Comparison of ENCODE assay signal across 26 mouse cellular contexts in genomic region chr3:147335286-147335685, GRCm38 (mm10).
DNase-seq lines count a peak whose midpoint lies in the region; ATAC-seq and TF ChIP-seq lines count a peak whose summit lies in the region.
"Had no signal": no experiment of that assay in that cellular context is flagged by ENCODE, and none has a peak within 500 bp of the region (broad histone marks: within the 10 kb centered on the region; RNA-seq: fewer than 3 reads in every experiment).

No protein-coding gene starts in this region.

- no peaks in the 10 kb centered on the region for H3K36me3 ChIP-seq in limb, embryonic 14.5 days (ENCODE audit: control insufficient read depth, insufficient read depth, low read length)
- H3K36me3 ChIP-seq in limb, embryonic 10.5 days = no peaks in the 10 kb centered on the region
- H3K36me3 ChIP-seq: embryonic facial prominence, embryonic 12.5 days; forebrain, embryonic 12.5 days; forebrain, embryonic 15.5 days; G1E; hindbrain, embryonic 12.5 days; hindbrain, embryonic 15.5 days had no signal

- peaks cover 6% of the 10 kb centered on the region; the same call in 1 of the 2 replicates for H3K4me1 ChIP-seq in limb, embryonic 14.5 days (ENCODE audit: control insufficient read depth, insufficient read depth, low read length)
- peaks cover 19% of the 10 kb centered on the region for H3K4me1 ChIP-seq in limb, embryonic 10.5 days
- H3K4me1 ChIP-seq: embryonic facial prominence, embryonic 12.5 days; forebrain, embryonic 12.5 days; forebrain, embryonic 15.5 days; hindbrain, embryonic 12.5 days; hindbrain, embryonic 15.5 days had no signal

- peak; percentile 31 for DNase-seq in embryo, embryonic 10.5 days (ENCODE audit: low spot score)
- DNase-seq in embryo, embryonic 9.5 days (ENCODE audit: extremely low spot score) = no peak
- peak; percentile 43 for DNase-seq in limb, embryonic 14.5 days (ENCODE audit: low spot score)
- DNase-seq in limb, embryonic 10.5 days (ENCODE audit: low spot score) = no peak
- peak; percentile 24 for DNase-seq in 3T3-L1 (ENCODE audit: low read depth, low spot score)
- peak; percentile 35 for DNase-seq in forelimb bud, embryonic 11.5 days (ENCODE audit: low read depth, low spot score)
- no peak for DNase-seq in gastrocnemius, postnatal 36 days
- no peak for DNase-seq in layer of hippocampus, adult 2 months (ENCODE audit: low spot score in 2 of 2)
- DNase-seq: adrenal gland, adult 2 months; adrenal gland, postnatal 14 days; B cell, adult 2 months; cerebellum, adult 11 months; cerebellum, adult 2 months; cerebellum, adult 9-11 months; cerebellum, postnatal 25 days; gastrocnemius, postnatal 10 days; heart, adult 11 months had no signal

- no peak overlapping the region for H3K27ac ChIP-seq in limb, embryonic 14.5 days (replicated peaks; ENCODE audit: low read depth, low read length)
- no peak overlapping the region for H3K27ac ChIP-seq in limb, embryonic 10.5 days
- H3K27ac ChIP-seq in layer of hippocampus, adult 2 months = no peak overlapping the region
- H3K27ac ChIP-seq: embryonic facial prominence, embryonic 12.5 days; forebrain, embryonic 12.5 days; forebrain, embryonic 15.5 days; hindbrain, embryonic 12.5 days; hindbrain, embryonic 15.5 days had no signal

- 33% methylated on average over 7 of the region's 7 CpGs for WGBS in limb, embryonic 14.5 days
- WGBS in limb, embryonic 10.5 days = 51% methylated on average over 7 of the region's 7 CpGs

- intact Hi-C loops in gastrocnemius, postnatal 36 days (cut with DNase I) = no loop called here

- no peak for TF ChIP-seq CTCF in layer of hippocampus, adult 2 months (conservative IDR thresholded peaks at IDR 0.05)

- H3K9ac ChIP-seq in limb, embryonic 14.5 days (ENCODE audit: low read depth, low read length, severe bottlenecking) = no peak overlapping the region
- H3K9ac ChIP-seq: embryonic facial prominence, embryonic 12.5 days; forebrain, embryonic 12.5 days; forebrain, embryonic 15.5 days; hindbrain, embryonic 12.5 days; hindbrain, embryonic 15.5 days had no signal

- H3K4me2 ChIP-seq in limb, embryonic 14.5 days (replicated peaks; ENCODE audit: low read depth, low read length, severe bottlenecking) = no peak overlapping the region
- H3K4me2 ChIP-seq: embryonic facial prominence, embryonic 12.5 days; forebrain, embryonic 12.5 days; forebrain, embryonic 15.5 days; heart, embryonic 11.5 days; hindbrain, embryonic 12.5 days; hindbrain, embryonic 15.5 days had no signal

- H3K4me3 ChIP-seq in limb, embryonic 14.5 days (replicated peaks; ENCODE audit: low read length) = no peak overlapping the region
- no peak overlapping the region for H3K4me3 ChIP-seq in limb, embryonic 10.5 days
- no peak overlapping the region for H3K4me3 ChIP-seq in layer of hippocampus, adult 2 months
- H3K4me3 ChIP-seq: embryonic facial prominence, embryonic 12.5 days; erythroblast, embryonic 14.5 days; forebrain, embryonic 12.5 days; forebrain, embryonic 15.5 days; hindbrain, embryonic 12.5 days; hindbrain, embryonic 15.5 days had no signal

- no peaks in the 10 kb centered on the region for H3K27me3 ChIP-seq in limb, embryonic 14.5 days (ENCODE audit: control insufficient read depth, insufficient read depth, low read length)
- no peaks in the 10 kb centered on the region for H3K27me3 ChIP-seq in limb, embryonic 10.5 days (ENCODE audit: low read depth, poor library complexity, severe bottlenecking)
- H3K27me3 ChIP-seq: CH12.LX; embryonic facial prominence, embryonic 12.5 days; forebrain, embryonic 12.5 days; forebrain, embryonic 15.5 days; hindbrain, embryonic 12.5 days; hindbrain, embryonic 15.5 days had no signal

- no peak for TF ChIP-seq POLR2A in limb, embryonic 14.5 days (IDR thresholded peaks at IDR 0.05; ENCODE audit: borderline replicate concordance, extremely low read depth, insufficient read depth, insufficient read length)

- no peak for ATAC-seq in limb, embryonic 14.5 days (ENCODE audit: low FRiP score, low read depth)
- ATAC-seq: forebrain, embryonic 15.5 days had no signal

- no peaks in the 10 kb centered on the region for H3K9me3 ChIP-seq in limb, embryonic 14.5 days (ENCODE audit: control insufficient read depth, low read length)
- H3K9me3 ChIP-seq in limb, embryonic 10.5 days (replicated peaks) = no peaks in the 10 kb centered on the region
- H3K9me3 ChIP-seq: embryonic facial prominence, embryonic 12.5 days; forebrain, embryonic 12.5 days; forebrain, embryonic 15.5 days; hindbrain, embryonic 12.5 days; hindbrain, embryonic 15.5 days had no signal

Comparison
In these comparisons a context has a peak if more than half of its experiments do, and no peak if none do; other contexts are left out.
1. DNase-seq: peak in embryo, embryonic 10.5 days (single experiment), limb, embryonic 14.5 days (single experiment), 3T3-L1 (single experiment) and forelimb bud, embryonic 11.5 days (single experiment); none in embryo, embryonic 9.5 days (single experiment), limb, embryonic 10.5 days (single experiment), gastrocnemius, postnatal 36 days (0 of 2) and layer of hippocampus, adult 2 months (0 of 2).